Mouse (Mus musculus): ENCODE data around the gene Gm4756.
"Not testable (repeated sequence)": the region's sequence is repeated elsewhere in the genome, so short reads cannot be mapped to it uniquely, and the experiment has no call there.

Gene Gm4756

GRCm38 (mm10) chr12:72621441-72621840 lies 28.0 kb downstream of the Gm4756 start:
- Histone ChIP-seq H3K4me3 (replicated peaks; ENCODE audit: low read length) (no peak overlapping the region), H3K9me3 (ENCODE audit: low read length) (peaks cover 9% of the 10 kb centered on the region), H3K27me3 (ENCODE audit: insufficient read depth, low read length) (no peaks in the 10 kb centered on the region), H3K4me1 (replicated peaks; ENCODE audit: low read depth, low read length) (no peaks in the 10 kb centered on the region), H3K36me3 (ENCODE audit: insufficient read depth, low read length) (no peaks in the 10 kb centered on the region)
- TF ChIP-seq CTCF (conservative IDR thresholded peaks at IDR 0.05; ENCODE audit: low read length): no peak
- TF ChIP-seq POU5F1 (IDR thresholded peaks at IDR 0.05; ENCODE audit: borderline replicate concordance, low read length): no peak
- TF ChIP-seq NANOG (IDR thresholded peaks at IDR 0.05; ENCODE audit: borderline replicate concordance, low read length): no peak

DNA sequence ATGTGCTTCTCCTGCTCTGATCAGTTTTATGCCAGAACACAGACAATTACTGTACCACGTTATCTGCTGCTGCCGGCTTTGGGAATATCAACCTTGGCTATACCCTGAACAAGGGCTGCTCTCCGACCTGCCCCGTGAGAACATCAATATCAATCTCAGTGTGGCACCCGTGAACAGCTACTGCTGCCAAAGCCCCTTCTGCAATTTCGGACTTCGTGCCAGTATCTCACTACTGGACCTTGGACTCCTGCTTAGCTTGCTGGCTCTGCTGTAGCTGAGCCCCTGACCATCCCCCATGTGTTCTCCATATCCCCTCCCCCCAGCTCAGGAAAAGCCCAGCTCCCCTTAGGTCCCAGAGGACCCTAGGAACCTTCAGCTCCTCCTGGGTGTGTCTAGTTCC lies 28.6 kb downstream of the Gm4756 start:
- Histone ChIP-seq H3K9me3 (ENCODE audit: low read length) (peaks cover 14% of the 10 kb centered on the region), H3K27me3 (ENCODE audit: insufficient read depth, low read length) (no peaks in the 10 kb centered on the region), H3K4me1 (replicated peaks; ENCODE audit: low read depth, low read length) (no peaks in the 10 kb centered on the region), H3K4me3 (replicated peaks; ENCODE audit: low read length) (no peak overlapping the region), H3K36me3 (ENCODE audit: insufficient read depth, low read length) (no peaks in the 10 kb centered on the region)
- TF ChIP-seq CTCF (conservative IDR thresholded peaks at IDR 0.05; ENCODE audit: low read length): no peak
- no peak for TF ChIP-seq POU5F1 (IDR thresholded peaks at IDR 0.05; ENCODE audit: borderline replicate concordance, low read length)
- TF ChIP-seq NANOG (IDR thresholded peaks at IDR 0.05; ENCODE audit: borderline replicate concordance, low read length): no peak

GRCm38 (mm10) chr12:72612053-72612452 lies 37.4 kb downstream of the Gm4756 start:
- no peak overlapping the region for H3K4me3 ChIP-seq (replicated peaks; ENCODE audit: low read length)
- TF ChIP-seq POU5F1 (IDR thresholded peaks at IDR 0.05; ENCODE audit: borderline replicate concordance, low read length): no peak
- TF ChIP-seq NANOG (IDR thresholded peaks at IDR 0.05; ENCODE audit: borderline replicate concordance, low read length): no peak
- TF ChIP-seq CTCF (conservative IDR thresholded peaks at IDR 0.05; ENCODE audit: low read length): no peak
- peaks cover 49% of the 10 kb centered on the region for H3K9me3 ChIP-seq (ENCODE audit: low read length)
- H3K36me3 ChIP-seq (ENCODE audit: insufficient read depth, low read length): no peaks in the 10 kb centered on the region
- no peaks in the 10 kb centered on the region for H3K4me1 ChIP-seq (replicated peaks; ENCODE audit: low read depth, low read length)
- no peaks in the 10 kb centered on the region for H3K27me3 ChIP-seq (ENCODE audit: insufficient read depth, low read length)

DNA sequence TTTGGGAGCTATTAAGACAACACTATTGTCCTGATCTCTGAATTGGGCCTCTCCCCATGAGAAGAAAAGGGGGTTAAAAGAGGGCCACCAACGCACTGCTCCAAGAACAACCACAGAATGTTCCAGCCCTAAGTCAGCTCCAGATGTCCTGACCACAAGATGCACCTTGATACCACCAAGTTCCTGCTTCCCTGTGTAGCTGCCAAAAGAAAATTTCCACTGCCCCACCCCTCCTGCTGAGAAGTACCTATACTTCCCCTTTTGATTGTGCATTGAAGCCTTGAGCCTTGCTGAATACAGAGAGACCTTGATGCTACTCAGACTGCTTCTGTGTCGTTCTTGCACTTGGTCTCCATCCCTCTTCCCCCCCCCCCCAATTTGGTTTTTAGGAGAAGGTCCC lies 50.7 kb downstream of the Gm4756 start:
- H3K4me1 ChIP-seq (replicated peaks; ENCODE audit: low read depth, low read length); H3K4me3 ChIP-seq (replicated peaks; ENCODE audit: low read length); H3K27me3 ChIP-seq (ENCODE audit: insufficient read depth, low read length); H3K36me3 ChIP-seq (ENCODE audit: insufficient read depth, low read length): not testable (repeated sequence)
- H3K9me3 ChIP-seq (ENCODE audit: low read length): peaks cover 49% of the 10 kb centered on the region

DNA sequence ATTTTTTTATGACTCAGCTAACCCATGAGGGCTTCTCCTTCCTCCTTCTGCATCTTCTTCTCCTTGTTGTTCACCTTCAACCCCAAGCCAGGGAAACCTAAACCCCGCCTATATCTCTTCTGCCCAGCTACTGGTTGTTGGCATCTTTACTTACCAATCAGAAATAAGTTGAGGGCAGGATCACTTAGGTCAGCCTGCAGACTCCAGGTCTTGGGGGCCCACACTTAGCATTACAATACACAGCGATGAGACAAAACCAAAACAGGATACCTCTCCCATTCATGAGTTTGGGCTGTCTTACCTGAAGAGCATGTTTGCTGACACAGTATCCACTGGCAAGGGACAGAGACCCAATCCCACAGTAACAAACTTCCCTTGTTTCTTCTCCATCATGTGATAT lies 55.5 kb downstream of the Gm4756 start:
- H3K27me3 ChIP-seq (ENCODE audit: insufficient read depth, low read length): no peaks in the 10 kb centered on the region
- H3K4me3 ChIP-seq (replicated peaks; ENCODE audit: low read length): no peak overlapping the region
- H3K4me1 ChIP-seq (replicated peaks; ENCODE audit: low read depth, low read length): peaks cover 13% of the 10 kb centered on the region
- H3K9me3 ChIP-seq (ENCODE audit: low read length): peaks cover 12% of the 10 kb centered on the region
- TF ChIP-seq CTCF (conservative IDR thresholded peaks at IDR 0.05; ENCODE audit: low read length): no peak
- TF ChIP-seq NANOG (IDR thresholded peaks at IDR 0.05; ENCODE audit: borderline replicate concordance, low read length): peak; percentile 49; the same call in 1 of the 2 replicates
- no peaks in the 10 kb centered on the region for H3K36me3 ChIP-seq (ENCODE audit: insufficient read depth, low read length)

- no peak overlapping the region for H3K4me3 ChIP-seq (replicated peaks; ENCODE audit: low read length)
- no peaks in the 10 kb centered on the region for H3K27me3 ChIP-seq (ENCODE audit: insufficient read depth, low read length)
- TF ChIP-seq NANOG (IDR thresholded peaks at IDR 0.05; ENCODE audit: borderline replicate concordance, low read length): no peak
- no peak for TF ChIP-seq POU5F1 (IDR thresholded peaks at IDR 0.05; ENCODE audit: borderline replicate concordance, low read length)
- no peak for TF ChIP-seq CTCF (conservative IDR thresholded peaks at IDR 0.05; ENCODE audit: low read length)
Observed at GRCm38 (mm10) chr12:72592991-72593390, 56.5 kb downstream of the Gm4756 start.

DNA sequence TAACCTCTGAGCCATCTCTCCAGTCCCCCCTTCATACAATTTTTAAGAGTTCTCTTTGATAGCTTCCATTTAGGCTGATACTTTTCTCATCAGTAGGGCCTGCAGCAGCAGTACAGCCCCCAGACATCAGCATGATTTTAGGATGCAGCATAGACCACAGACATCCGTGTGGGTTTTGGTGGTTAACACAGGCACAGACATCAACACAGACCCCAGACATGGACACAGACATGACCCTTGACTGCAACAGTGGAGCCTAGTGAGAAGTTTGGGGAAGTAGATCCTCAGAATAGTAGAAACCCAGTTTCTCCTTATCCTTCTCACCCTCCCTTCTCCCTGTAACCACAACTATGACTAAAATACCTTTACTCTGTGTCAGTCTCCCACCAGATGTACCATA lies 64.1 kb downstream of the Gm4756 start:
- TF ChIP-seq POU5F1 (IDR thresholded peaks at IDR 0.05; ENCODE audit: borderline replicate concordance, low read length): no peak
- TF ChIP-seq NANOG (IDR thresholded peaks at IDR 0.05; ENCODE audit: borderline replicate concordance, low read length): no peak
- H3K36me3 ChIP-seq (ENCODE audit: insufficient read depth, low read length): 0 out of 2 replicates have a peak, but pooled peaks cover 4% of the 10 kb centered on the region
- no peaks in the 10 kb centered on the region for H3K4me1 ChIP-seq (replicated peaks; ENCODE audit: low read depth, low read length)
- no peaks in the 10 kb centered on the region for H3K27me3 ChIP-seq (ENCODE audit: insufficient read depth, low read length)
- H3K9me3 ChIP-seq (ENCODE audit: low read length): peaks cover 31% of the 10 kb centered on the region
- H3K4me3 ChIP-seq (replicated peaks; ENCODE audit: low read length): no peak overlapping the region

More at GRCm38 (mm10) chr12:72592991-72593390, 56.5 kb downstream of the Gm4756 start:
- Histone ChIP-seq H3K36me3 (ENCODE audit: insufficient read depth, low read length) (no peaks in the 10 kb centered on the region), H3K9me3 (ENCODE audit: low read length) (peaks cover 2% of the 10 kb centered on the region; the same call in 1 of the 2 replicates), H3K4me1 (replicated peaks; ENCODE audit: low read depth, low read length) (peaks cover 13% of the 10 kb centered on the region)

DNA sequence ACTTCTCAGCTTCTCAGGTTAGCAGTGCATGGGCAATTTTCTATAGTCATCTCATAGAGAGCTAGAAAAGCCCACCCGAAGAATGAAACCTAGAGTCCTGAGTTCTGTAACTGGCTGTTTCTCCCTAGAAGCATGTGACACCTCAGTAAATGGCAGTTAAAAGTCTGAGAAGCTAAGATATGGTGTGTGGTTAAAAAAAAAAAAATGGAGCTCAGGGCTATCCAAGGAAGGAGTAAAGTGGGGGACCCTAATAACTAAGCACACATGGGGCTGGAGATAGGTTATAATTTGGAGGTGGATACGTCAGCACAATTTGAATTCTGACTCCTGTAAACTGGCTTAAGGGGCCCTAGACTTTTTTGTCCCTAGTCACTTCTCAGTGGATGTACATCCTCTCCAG lies 66.4 kb downstream of the Gm4756 start:
- Histone ChIP-seq H3K9me3 (ENCODE audit: low read length) (peaks cover 31% of the 10 kb centered on the region), H3K4me1 (replicated peaks; ENCODE audit: low read depth, low read length) (no peaks in the 10 kb centered on the region), H3K4me3 (replicated peaks; ENCODE audit: low read length) (no peak overlapping the region), H3K27me3 (ENCODE audit: insufficient read depth, low read length) (no peaks in the 10 kb centered on the region), H3K36me3 (ENCODE audit: insufficient read depth, low read length) (0 out of 2 replicates have a peak, but pooled peaks cover 4% of the 10 kb centered on the region)
- TF ChIP-seq NANOG (IDR thresholded peaks at IDR 0.05; ENCODE audit: borderline replicate concordance, low read length): no peak

DNA sequence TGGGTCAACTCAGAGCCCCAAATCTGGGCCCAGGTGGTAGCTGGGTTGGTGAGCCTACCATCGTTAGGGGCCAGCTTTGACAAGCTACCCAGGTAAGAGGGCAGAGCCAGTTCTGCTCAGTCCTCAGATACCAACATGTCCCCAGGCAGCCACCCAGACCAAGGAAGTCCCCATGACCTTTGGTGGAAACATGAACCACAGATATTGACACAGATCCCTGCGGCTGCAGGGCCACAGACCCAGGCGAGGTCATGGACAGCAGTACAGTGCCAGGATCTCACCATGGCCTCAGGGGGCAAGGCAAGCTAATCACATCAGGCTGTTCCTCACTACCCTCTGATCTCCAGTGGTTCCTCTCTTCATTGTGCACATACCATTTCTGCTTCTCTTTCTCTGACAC lies 67.4 kb downstream of the Gm4756 start:
- Histone ChIP-seq H3K36me3 (ENCODE audit: insufficient read depth, low read length) (0 out of 2 replicates have a peak, but pooled peaks cover 4% of the 10 kb centered on the region), H3K9me3 (ENCODE audit: low read length) (peaks cover 31% of the 10 kb centered on the region), H3K4me1 (replicated peaks; ENCODE audit: low read depth, low read length) (no peaks in the 10 kb centered on the region), H3K4me3 (replicated peaks; ENCODE audit: low read length) (no peak overlapping the region), H3K27me3 (ENCODE audit: insufficient read depth, low read length) (no peaks in the 10 kb centered on the region)
- TF ChIP-seq NANOG (IDR thresholded peaks at IDR 0.05; ENCODE audit: borderline replicate concordance, low read length) (no peak), POU5F1 (IDR thresholded peaks at IDR 0.05; ENCODE audit: borderline replicate concordance, low read length) (no peak), CTCF (conservative IDR thresholded peaks at IDR 0.05; ENCODE audit: low read length) (no peak)

All from E14TG2a.4 (cell line).